Mouse (Mus musculus) ovary, postnatal 14 days (tissue): ENCODE measurements at regions not wholly inside any gene's neighbourhood (a gene's known extent, or its start where the extent isn't known, plus 50 kb on each side); places are given as distances from the start of the nearest gene placed in this dataset.
"Not testable (repeated sequence)": the region's sequence is repeated elsewhere in the genome, so short reads cannot be mapped to it uniquely, and the experiment has no call there.

Experiments
- DNase-seq: peaks from one replicate; pipeline ENCODE4 v3.0.0; 2022; ENCODE audit warnings: low spot score

GRCm38 (mm10) chr15:26953818-26954385, 58.5 kb upstream of the Fbxl7 start:
- DNase-seq, result no peak

GRCm38 (mm10) chr15:26958980-26959379, 63.6 kb upstream of the Fbxl7 start:
- no peak for DNase-seq

DNA sequence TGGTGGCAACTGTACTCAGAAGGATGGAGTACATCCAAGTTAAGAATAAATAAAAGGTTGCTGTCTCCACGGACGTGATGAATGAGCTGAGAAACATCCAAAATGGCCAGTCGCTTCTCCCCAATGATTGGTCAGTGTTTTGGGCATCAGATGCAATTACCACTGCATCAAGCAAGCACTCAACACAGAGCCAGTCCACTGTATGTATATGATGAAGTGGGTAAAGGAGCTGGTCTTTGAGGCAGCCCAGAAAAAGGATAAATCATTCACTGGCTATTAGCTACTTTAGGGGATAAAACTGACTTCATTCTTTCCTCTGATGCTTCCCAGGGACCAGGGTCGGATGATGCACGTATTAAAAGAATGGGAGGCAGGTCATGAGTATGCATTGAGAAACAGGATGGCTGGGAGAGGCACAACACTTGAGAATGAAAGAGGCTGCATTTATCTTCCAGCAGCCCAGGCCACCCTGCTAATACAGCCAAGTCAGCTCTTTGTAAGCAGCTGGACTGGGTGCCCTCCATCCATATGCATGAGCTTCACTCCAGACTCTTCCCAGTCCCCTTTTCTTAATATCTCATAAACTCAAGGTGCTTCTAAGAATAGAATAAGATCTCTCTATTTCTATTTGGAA, 73.1 kb upstream of the Fbxl7 start:
- no peak for DNase-seq

DNA sequence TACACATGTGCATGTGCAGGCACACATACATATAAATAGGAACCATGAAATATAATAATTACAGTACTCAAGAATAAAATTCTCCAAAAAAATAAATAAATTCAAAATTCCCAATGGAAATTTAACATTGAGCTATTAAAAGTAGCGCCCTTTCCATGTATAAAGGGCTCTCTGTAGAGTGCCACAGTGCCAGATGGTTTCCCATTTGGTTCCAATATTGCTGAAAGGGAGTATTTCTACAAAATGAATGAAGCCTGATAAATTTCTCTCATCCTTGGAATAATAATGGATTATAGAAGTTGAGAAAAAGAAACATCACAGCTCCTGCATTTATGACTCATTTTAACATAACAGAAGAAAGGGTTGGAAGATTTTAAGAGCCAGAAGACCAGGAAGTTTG, 75.4 kb upstream of the Fbxl7 start:
- no peak for DNase-seq

- DNase-seq, result no peak
Observed at GRCm38 (mm10) chr15:26993054-26993453, 97.7 kb upstream of the Fbxl7 start.

DNA sequence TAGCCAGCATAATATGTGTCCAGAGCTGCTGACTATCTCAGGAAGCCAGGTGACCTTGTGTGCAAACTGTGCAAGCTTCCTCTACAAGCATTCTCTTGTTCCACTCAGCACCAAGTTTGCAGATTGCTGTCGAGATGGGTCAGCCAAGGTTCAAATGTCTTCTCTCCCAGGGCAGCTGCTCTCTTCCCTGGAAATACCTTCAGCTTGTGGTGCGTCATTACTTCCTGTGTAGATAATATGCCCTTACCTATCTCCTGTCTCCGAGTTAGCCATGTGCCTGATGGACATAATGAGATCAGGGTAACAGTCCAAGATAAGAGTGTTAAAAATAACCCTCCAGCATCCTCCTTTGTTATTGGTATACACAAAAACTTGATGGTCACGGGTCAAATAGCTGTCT, 113.7 kb upstream of the Fbxl7 start:
- no peak for DNase-seq

DNA sequence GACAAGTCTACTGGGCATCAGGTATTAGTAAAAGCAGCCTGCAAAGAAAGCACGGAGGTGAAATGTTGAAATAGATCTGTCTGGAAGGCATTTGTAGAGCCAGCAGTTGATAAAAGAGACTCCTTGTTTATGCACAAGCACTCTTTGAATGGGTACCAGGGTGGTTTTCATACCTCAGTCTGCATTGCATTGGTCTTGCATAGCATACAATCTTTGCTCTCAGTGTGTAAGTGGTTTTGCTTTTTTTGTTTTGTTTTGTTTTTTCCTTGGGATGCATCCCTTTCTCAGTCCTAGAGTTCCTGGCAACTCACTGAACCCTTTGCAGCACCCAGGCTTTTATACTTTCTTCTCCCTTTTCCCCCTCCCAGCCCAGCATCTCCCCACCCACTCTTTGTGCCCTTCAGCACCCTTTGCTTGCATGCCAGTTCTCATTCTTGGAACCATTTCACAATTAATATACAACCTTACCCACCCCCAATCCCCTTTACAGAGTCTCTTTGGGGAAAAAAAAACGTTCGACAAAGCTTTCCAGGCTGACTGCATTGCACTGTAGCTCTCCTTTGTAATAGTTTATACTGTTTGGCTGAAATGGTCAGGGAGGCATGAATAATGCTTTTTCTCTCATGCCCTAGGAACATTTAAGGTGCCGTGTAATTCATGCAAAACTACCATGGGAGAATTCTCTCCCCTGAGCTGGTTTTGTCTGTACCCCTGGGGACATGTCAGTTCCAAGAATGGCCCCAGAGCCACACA, 118.7 kb upstream of the Fbxl7 start:
- no peak for DNase-seq

DNA sequence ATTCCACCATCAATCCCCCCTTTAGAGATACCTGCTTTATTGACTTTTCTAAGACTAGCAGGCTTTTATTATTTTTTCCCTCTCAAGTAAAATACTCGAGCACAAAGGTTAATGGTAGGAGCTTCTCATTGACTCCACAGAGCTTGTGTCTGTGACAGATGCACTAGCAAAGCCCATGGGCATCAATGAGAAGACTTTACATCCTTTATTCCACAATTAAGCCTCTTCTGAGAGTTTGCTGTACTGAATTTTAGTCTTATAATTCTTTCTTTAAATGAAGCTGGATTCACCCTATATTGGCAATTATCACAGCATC, 119.2 kb upstream of the Fbxl7 start:
- DNase-seq, result no peak

- DNase-seq, result no peak
Observed at GRCm38 (mm10) chr15:27020471-27020870, 125.1 kb upstream of the Fbxl7 start.

DNA sequence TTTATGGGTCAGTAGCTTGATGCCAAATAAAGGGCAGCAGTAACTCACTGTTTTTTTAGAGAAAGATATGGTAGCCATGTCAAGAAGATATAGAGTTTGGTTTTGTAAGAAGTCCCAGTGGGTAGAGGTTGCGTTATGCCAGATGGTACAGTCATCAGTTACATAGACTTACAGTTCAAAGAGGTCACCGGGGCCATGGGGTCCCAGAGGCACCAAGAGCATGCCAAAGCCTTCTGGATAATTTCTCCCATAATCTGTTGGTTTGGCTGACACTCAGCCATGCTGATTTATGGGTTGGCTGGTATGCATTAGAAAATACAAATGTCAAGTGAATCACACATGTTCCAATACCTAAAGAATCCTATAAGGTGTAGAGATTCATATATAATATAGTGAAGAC, 137.9 kb upstream of the Fbxl7 start:
- no peak for DNase-seq

DNA sequence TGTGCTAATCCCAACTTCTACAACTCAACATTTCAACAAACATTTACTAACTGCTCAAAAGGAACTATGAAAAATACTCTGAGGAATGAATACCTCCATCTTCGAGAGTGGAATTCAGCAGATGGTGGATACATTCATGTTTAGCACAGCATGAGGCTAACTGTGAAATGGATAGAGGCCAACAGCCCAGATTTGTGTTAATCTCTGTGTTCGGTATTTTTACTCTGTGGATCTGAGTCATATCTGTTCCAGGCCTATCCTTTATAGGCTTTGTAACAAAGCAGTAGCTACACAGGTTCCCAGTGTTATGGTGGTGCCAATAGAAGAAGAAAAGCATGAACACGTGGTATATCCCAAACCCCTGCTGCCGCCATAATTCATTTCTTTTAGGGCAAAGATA, 148.4 kb upstream of the Fbxl7 start:
- DNase-seq, result no peak

DNA sequence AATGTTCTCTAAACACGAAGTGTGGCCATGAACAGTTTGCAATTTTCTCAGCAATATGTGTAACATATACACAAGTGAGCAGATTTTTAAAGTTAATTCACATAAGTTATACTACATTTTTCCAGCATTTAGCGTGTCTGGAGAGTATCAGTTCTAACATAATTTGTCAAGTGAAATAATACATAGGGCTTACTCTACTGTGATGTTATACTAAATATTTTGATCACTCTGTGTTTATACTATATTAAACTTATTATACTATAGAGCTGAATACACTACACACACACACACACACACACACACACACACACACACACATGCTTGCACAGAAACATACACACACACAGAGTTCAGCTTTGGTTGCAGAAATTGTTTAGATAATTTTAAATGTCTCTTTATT, 155.3 kb upstream of the Fbxl7 start:
- no peak for DNase-seq

DNA sequence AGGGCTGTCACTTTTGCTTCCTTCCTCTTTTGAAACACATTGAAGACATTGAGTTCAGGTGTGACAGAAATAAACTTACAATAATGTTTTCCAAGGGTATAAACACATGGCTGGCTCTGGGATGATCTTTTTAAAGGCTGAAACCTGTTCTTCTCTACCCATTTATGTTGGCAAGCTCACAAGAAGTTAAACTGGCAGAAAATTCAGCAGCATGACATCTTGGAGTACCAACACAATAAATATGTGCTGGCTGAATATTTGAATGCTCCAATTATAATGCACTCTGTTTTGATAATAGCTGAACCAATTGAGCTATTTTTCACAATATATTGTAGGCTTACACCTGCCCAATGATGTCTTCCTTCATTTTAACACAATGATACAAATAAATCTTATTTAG, 168.1 kb upstream of the Fbxl7 start:
- no peak for DNase-seq

DNA sequence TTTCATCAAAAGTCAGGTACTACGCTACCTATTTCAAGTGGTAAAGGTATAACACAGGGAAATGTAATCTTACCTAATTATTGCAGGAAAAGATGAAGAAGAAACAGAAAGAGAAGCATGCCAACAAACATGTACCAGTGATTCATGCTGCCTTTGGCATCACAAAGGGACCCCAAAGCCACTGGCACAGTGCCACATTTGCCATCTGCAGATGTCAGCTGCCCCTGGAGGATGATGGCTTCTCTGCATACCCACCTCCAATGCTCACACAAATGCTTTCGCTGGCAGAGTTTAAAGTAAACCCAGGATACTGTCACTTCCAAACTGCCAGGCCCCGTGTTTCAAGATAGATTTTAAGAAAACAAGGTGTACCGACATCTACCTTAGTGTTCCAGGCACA, 168.6 kb upstream of the Fbxl7 start:
- DNase-seq, result no peak

GRCm38 (mm10) chr15:27067691-27068090, 172.3 kb upstream of the Fbxl7 start:
- DNase-seq, result no peak

- DNase-seq, result no peak
Observed at GRCm38 (mm10) chr15:27077926-27078325, 182.5 kb upstream of the Fbxl7 start.

DNA sequence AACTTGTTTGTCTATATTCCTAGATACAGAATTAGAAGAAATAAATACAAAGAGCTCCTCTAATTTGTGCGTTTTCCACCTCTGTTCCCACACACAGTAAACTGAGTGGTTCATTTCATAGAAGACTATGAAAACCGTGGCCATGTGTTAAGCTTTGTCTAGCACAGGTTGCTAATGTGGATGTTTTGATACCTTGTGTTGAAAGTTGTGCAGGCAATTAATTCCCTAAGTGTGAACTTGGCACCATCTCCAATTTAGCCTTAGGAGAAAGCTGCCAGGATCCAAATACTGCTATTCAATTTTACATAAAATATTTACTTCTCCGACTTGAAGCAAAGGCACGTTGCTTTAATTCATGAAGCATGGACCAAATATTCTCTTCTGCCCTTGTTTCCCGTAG, 187.4 kb upstream of the Fbxl7 start:
- DNase-seq, result no peak

DNA sequence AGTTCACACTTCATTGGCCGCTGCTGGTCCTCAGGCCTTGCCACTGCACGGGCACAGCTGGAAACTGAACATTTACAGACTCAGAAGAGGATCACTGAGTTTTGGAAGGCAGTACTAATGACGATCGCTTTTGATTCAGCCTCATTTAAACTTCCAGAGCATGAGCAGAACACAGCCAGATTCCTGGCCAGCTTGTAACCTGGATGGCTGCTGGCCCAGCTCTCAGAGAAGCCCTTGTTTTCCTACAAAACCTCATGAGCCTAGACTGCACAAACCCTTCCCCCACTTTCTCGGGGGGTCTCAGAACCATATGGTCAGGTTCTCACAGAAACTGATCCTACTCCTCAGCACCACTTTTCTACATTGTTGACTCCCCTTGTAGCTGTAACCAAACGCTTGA, 188.2 kb upstream of the Fbxl7 start:
- DNase-seq, result no peak

GRCm38 (mm10) chr15:27089155-27089554, 193.8 kb upstream of the Fbxl7 start:
- DNase-seq, result no peak

- DNase-seq, result no peak
Observed at GRCm38 (mm10) chr15:27094102-27094501, 198.7 kb upstream of the Fbxl7 start.

GRCm38 (mm10) chr15:27095231-27095630, 199.9 kb upstream of the Fbxl7 start:
- DNase-seq, result no peak

DNA sequence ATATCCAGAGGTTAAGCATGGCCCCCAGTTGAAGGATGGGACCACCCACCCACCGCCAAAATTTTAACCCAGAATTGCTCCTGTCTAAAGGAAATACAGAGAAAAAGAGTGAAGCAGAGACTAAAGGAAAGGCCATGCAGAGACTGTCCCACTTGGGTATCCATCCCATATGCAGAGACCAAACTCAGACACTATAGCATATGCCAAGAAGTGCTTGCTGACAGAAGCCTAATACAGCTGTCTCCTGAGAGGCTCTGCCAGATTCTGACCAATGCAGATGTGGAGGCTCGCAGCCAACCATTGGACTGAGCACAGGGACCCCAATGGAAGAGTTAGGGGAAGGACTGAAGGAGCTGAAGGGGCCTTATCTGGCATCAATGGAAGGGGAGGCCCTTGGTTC, 206.2 kb upstream of the Fbxl7 start:
- not testable (repeated sequence) for DNase-seq

- DNase-seq, result no peak
Observed at GRCm38 (mm10) chr15:27109130-27109529, 213.8 kb upstream of the Fbxl7 start.

DNA sequence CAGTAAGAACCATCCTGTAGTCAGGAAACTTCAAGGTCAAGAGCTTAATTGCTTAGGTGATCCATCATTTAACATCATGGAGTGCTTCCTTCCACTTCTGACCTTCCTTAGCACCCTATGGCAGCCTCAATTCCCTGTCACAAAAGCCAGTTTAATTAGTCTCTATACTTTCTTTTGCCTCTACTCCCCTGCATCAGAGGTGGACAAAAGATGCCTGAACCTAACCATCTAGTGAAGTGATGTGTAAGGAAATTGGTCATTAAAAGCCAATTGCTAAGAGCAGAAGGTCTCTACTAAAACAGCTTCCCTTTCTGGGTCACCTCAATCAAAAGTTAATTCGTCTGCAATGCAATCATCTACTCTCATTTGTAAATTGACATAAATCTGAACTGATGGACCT, 234.3 kb upstream of the Fbxl7 start:
- DNase-seq, result no peak
